Mouse (Mus musculus) cortical plate, adult 2 months (tissue): ENCODE results near the gene Pspn.

Experiments
- CTCF ChIP-seq: fragments of 200-500 bp; IDR thresholded peaks from 2 replicates; pipeline ENCODE4 v1.5.1; 2011; ENCODE audit warnings: mild to moderate bottlenecking, control low read depth, low read length; ENCODE audit not compliant: insufficient read depth; ENCODE audit errors: extremely low read depth
- POLR2A ChIP-seq: fragments of 200-500 bp; IDR thresholded peaks from 2 replicates; pipeline ENCODE4 v1.6.1; 2011; ENCODE audit warnings: mild to moderate bottlenecking, low read length, control low read depth; ENCODE audit not compliant: insufficient read depth; ENCODE audit errors: extremely low read depth

DNA sequence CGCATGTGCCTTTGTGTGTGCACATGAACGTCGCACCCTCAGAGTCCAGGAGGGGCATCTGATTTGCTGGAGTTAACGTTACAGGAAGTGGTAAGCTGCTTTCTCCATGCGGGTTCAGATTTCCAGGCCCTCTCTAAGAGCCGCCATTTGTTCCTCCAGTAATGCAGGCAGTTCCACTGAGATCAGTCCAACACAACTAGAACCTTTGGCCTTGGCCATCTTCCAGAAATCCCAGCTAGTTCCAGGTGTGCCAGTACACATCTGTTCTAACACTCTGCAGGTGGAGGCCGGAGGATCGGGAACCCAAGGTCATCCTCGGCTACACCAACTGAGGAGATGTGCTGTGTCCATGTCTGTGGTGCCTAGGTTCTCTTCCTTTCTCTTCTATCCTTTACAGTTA is 14.9 kb downstream of the Pspn start:
- TF ChIP-seq CTCF (no peak), POLR2A (no peak)
